Comparison of ENCODE assay signal across 46 mouse cellular contexts in the genomic region with DNA sequence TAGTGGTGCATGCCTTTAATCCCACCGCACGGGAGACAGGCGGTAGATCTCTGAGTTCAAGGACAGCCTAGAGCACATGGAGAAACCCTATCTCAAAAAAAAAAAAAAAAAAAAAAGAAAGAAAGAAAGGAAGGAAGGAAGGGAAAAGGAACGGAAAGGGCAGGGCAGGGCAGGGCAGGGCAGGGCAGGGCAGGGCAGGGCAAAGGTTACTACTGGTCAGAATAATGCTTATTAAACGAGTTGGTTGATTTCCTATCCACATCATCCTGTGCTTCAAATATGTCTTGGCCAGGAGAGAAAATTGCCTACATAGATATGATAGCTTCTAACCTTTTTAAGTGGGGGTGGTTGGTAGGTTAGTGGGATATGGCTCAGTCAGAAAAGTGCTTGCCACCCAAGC. TPM values are rescaled to one million over a fixed set of nuclear protein-coding genes. Genes with fewer than 3 reads are reported as not detected.
"Had no signal": no experiment of that assay in that cellular context is flagged by ENCODE, and none has a peak within 500 bp of the region (broad histone marks: within the 10 kb centered on the region; RNA-seq: fewer than 3 reads in every experiment).

No protein-coding gene starts in this region.

- H3K36me3 ChIP-seq: heart, embryonic 10.5 days; heart, embryonic 12.5 days; heart, embryonic 13.5 days; heart, embryonic 15.5 days; hindbrain, embryonic 10.5 days; hindbrain, embryonic 12.5 days; hindbrain, embryonic 13.5 days; hindbrain, embryonic 15.5 days; kidney, embryonic 15.5 days had no signal

- H3K9me3 ChIP-seq: heart, embryonic 10.5 days; heart, embryonic 12.5 days; heart, embryonic 13.5 days; heart, embryonic 15.5 days; hindbrain, embryonic 10.5 days; hindbrain, embryonic 12.5 days; hindbrain, embryonic 13.5 days; hindbrain, embryonic 15.5 days; kidney, embryonic 15.5 days had no signal

- H3K4me2 ChIP-seq: heart, embryonic 11.5 days; heart, embryonic 12.5 days; heart, embryonic 13.5 days; heart, embryonic 15.5 days; hindbrain, embryonic 12.5 days; hindbrain, embryonic 13.5 days; hindbrain, embryonic 14.5 days; hindbrain, embryonic 15.5 days; kidney, embryonic 15.5 days had no signal

- DNase-seq: heart, adult 2 months; heart, postnatal 10 days; heart, postnatal 36 days; heart, postnatal 4 days; kidney, adult 11 months; kidney, adult 18-20 months; kidney, adult 2 months; kidney, adult 8-10 months; kidney, adult 9 months; kidney, postnatal 10 days; kidney, postnatal 14 days; kidney, postnatal 25 days; kidney, postnatal 36 days; kidney, postnatal 4 days; layer of hippocampus, adult 9-11 months; layer of hippocampus, postnatal 36 days had no signal

- H3K9ac ChIP-seq: heart, embryonic 12.5 days; heart, embryonic 13.5 days; heart, embryonic 15.5 days; hindbrain, embryonic 12.5 days; hindbrain, embryonic 13.5 days; hindbrain, embryonic 14.5 days; hindbrain, embryonic 15.5 days; kidney, embryonic 15.5 days had no signal

- H3K27ac ChIP-seq: heart, adult 2 months; heart, embryonic 10.5 days; heart, embryonic 13.5 days; heart, embryonic 15.5 days; hindbrain, embryonic 10.5 days; hindbrain, embryonic 12.5 days; hindbrain, embryonic 13.5 days; hindbrain, embryonic 14.5 days; hindbrain, embryonic 15.5 days; hindbrain, postnatal 0 days; kidney, embryonic 15.5 days; kidney, postnatal 0 days; layer of hippocampus, adult 2 months; left cerebral cortex, adult 2 months had no signal

- H3K4me3 ChIP-seq: heart, adult 2 months; heart, embryonic 10.5 days; heart, embryonic 12.5 days; heart, embryonic 13.5 days; heart, embryonic 15.5 days; hindbrain, embryonic 10.5 days; hindbrain, embryonic 12.5 days; hindbrain, embryonic 13.5 days; hindbrain, embryonic 15.5 days; kidney, embryonic 15.5 days; layer of hippocampus, adult 2 months; left cerebral cortex, adult 2 months had no signal

- H3K4me1 ChIP-seq: heart, embryonic 10.5 days; heart, embryonic 12.5 days; heart, embryonic 13.5 days; heart, embryonic 15.5 days; hindbrain, embryonic 10.5 days; hindbrain, embryonic 12.5 days; hindbrain, embryonic 13.5 days; hindbrain, embryonic 15.5 days; kidney, embryonic 15.5 days had no signal

- ATAC-seq: hindbrain, embryonic 16.5 days; hindbrain, postnatal 0 days; inflammation-experienced regulatory T-cells, adult 6 months had no signal

- H3K27me3 ChIP-seq: heart, embryonic 12.5 days; heart, embryonic 13.5 days; heart, embryonic 15.5 days; hindbrain, embryonic 12.5 days; hindbrain, embryonic 13.5 days; hindbrain, embryonic 15.5 days; kidney, embryonic 15.5 days had no signal

RNA-seq across cellular contexts. Expression of a gene that starts 25.2 kb away (rescaled TPM):
- total RNA-seq: hematopoietic stem cell, adult 5-6 weeks; hindbrain, postnatal 0 days; layer of hippocampus, adult 2 months; layer of hippocampus, adult 8-10 months; layer of hippocampus, postnatal 10 days; layer of hippocampus, postnatal 14 days; layer of hippocampus, postnatal 25 days; layer of hippocampus, postnatal 36 days; left cerebral cortex, adult 18-20 months; left cerebral cortex, adult 2 months had no signal
- polyA plus RNA-seq: heart, embryonic 12.5 days; heart, embryonic 13.5 days; heart, embryonic 14.5 days; heart, embryonic 15.5 days; heart, embryonic 16.5 days; hindbrain, embryonic 10.5 days; hindbrain, embryonic 11.5 days; hindbrain, embryonic 12.5 days; hindbrain, embryonic 13.5 days; hindbrain, embryonic 14.5 days; hindbrain, embryonic 15.5 days; hindbrain, embryonic 16.5 days; hindbrain, postnatal 0 days; inflammation-experienced regulatory T-cells, adult 6 months; intestine, embryonic 14.5 days; kidney, adult 2 months; kidney, embryonic 14.5 days; kidney, embryonic 15.5 days; kidney, embryonic 16.5 days; large intestine, adult 2 months had no signal
